Mouse (Mus musculus) layer of hippocampus, adult 18-20 months (tissue): ENCODE results near the gene Emc1. TPM values are rescaled to one million over a fixed set of nuclear protein-coding genes. Genes with fewer than 3 reads are reported as not detected.

Source experiments
- DNase-seq, 2 experiments: peaks; one replicate each; pipeline ENCODE4 v3.0.0; 2022; ENCODE audit warnings: low spot score in 2 of 2
- microRNA-seq, 2 experiments: library from miRNA; unstranded; fragments of <30 nt; microRNA quantifications; one replicate each; pipeline ENCODE4 v1.2.0; 2021
- total RNA-seq, 2 experiments: library from RNA; stranded (reverse); gene quantifications; 2 replicates each; pipeline ENCODE4 v1.2.3; 2021

Emc1 gene
- total RNA-seq, 2 experiments from 2014 or later = 87.2 to 93.6 TPM

DNA sequence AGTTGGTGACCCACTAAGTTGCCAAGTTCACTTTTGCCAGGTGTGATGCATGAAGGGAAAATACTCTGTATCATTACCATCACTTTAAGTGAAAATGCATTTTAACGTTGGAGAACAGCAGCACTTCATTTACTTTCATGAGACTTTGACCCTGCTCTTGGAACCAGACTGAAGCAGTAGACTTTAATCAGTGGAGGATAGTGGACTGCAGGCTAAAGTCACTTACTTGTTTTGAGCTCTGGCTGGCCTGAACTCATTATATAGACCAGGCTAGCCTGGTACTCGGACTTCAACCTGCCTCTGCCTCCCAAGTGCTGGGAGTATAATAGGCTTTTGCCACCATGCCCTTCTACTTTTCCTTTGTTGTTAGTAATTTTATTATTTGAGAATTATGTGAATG is 70.9 kb downstream of the Emc1 start:
- DNase-seq = no peak

Small RNA genes lying within 50 kb of the gene (microRNA-seq; reads per million reads assigned to microRNA genes)
- gene Gm24245 (0 reads per million in 2 experiments), gene Gm25732 (0 to 0.20 reads per million in 2 experiments)

Other genes starting within 250 kb of the Emc1 start
- gene Minos1, start 221.5 kb upstream of the Emc1 start, total RNA-seq = 100 to 1,000 TPM; 189 to 193 TPM
- 100 to 1,000 TPM; 400 to 403 TPM for gene Capzb, start 159.7 kb upstream of the Emc1 start, total RNA-seq
- gene Pqlc2, start 41.9 kb upstream of the Emc1 start, total RNA-seq = 10 to 100 TPM; 12.9 to 14.2 TPM
- gene Akr7a5, start 41.8 kb upstream of the Emc1 start, total RNA-seq = 10 to 100 TPM; 31.4 to 32.1 TPM
- gene Mrto4, start within 50 bp of the Emc1 start, total RNA-seq = 10 to 100 TPM; 44.0 to 45.9 TPM
- 100 to 1,000 TPM; 162 to 164 TPM for gene Ubr4, start within 50 bp of the Emc1 start, total RNA-seq
- gene Iffo2, start 178.0 kb downstream of the Emc1 start, total RNA-seq = 10 to 100 TPM; 18.6 to 19.2 TPM